Mouse (Mus musculus) 3T3-L1 (cell line): ENCODE data around the gene Kdm5b.

ENCODE experiments used
- DNase-seq: peaks from one replicate; pipeline ENCODE4 v3.0.0-alpha.2; 2015; ENCODE audit warnings: low read depth, low spot score

Kdm5b gene

GRCm38 (mm10) chr1:134646261-134646962 is 86.4 kb downstream of the Kdm5b start, which contains the start of gene Syt2:
Gene Syt2, plus strand, starts transcription at chr1:134646677.
- no peak for DNase-seq

- DNase-seq = no peak
Observed at GRCm38 (mm10) chr1:134646963-134647282, 87.0 kb downstream of the Kdm5b start.

- DNase-seq = no peak
Observed at GRCm38 (mm10) chr1:134647591-134647990, 87.6 kb downstream of the Kdm5b start.

- DNase-seq = peak; percentile 27
Observed at GRCm38 (mm10) chr1:134650816-134651215, 90.8 kb downstream of the Kdm5b start.

- peak; percentile 53 for DNase-seq
Observed at GRCm38 (mm10) chr1:134651268-134651850, 91.4 kb downstream of the Kdm5b start.

GRCm38 (mm10) chr1:134651851-134652398 is 92.0 kb downstream of the Kdm5b start:
- no peak for DNase-seq

- no peak for DNase-seq
Observed at GRCm38 (mm10) chr1:134653603-134654257, 93.8 kb downstream of the Kdm5b start.

- no peak for DNase-seq
Observed at GRCm38 (mm10) chr1:134658841-134659240, 98.9 kb downstream of the Kdm5b start.

- DNase-seq = no peak
Observed at GRCm38 (mm10) chr1:134660163-134660562, 100.2 kb downstream of the Kdm5b start.

GRCm38 (mm10) chr1:134671234-134672070 is 111.5 kb downstream of the Kdm5b start:
- DNase-seq = no peak

- DNase-seq = no peak
Observed at GRCm38 (mm10) chr1:134674312-134674711, 114.3 kb downstream of the Kdm5b start.

GRCm38 (mm10) chr1:134679445-134679844 is 119.5 kb downstream of the Kdm5b start:
- no peak for DNase-seq

- no peak for DNase-seq
Observed at GRCm38 (mm10) chr1:134680617-134681016, 120.6 kb downstream of the Kdm5b start.

- DNase-seq = no peak
Observed at GRCm38 (mm10) chr1:134682460-134682859, 122.5 kb downstream of the Kdm5b start.
